Mouse (Mus musculus): ENCODE measurements at regions not wholly inside any gene's neighbourhood (a gene's known extent, or its start where the extent isn't known, plus 50 kb on each side); places are given as distances from the start of the nearest gene placed in this dataset.

DNA sequence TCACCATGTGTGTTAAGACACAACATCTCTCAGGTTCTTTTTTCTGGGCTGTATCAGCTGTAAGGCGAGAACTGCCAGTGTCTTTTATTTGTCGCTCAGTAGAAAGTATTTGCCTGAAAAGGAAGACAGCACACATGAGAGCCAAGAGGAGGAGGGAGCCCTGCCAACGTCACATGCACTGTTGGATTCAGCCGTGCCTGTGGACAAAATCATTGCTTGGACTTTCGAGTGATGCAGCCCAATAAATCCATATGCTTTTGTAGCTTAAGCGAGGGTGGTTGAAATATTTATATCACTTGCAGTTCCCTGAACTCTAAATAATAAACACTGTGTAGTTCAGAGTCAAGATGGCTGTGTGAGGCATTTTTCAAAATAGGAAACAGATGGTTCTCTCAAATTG, 108.4 kb upstream of the Ddit4l start:
- no peak for TF ChIP-seq CTCF (IDR thresholded peaks at IDR 0.05; ENCODE audit: low read depth)
- H3K4me1 ChIP-seq (replicated peaks; ENCODE audit: control insufficient read depth, insufficient read depth, low read length), result no peaks in the 10 kb centered on the region
- no peaks in the 10 kb centered on the region for H3K27me3 ChIP-seq (replicated peaks; ENCODE audit: control insufficient read depth, insufficient read depth, low read length)
- no peak overlapping the region for H3K9ac ChIP-seq (ENCODE audit: low read depth, low read length)
- no peaks in the 10 kb centered on the region for H3K36me3 ChIP-seq (ENCODE audit: control insufficient read depth, insufficient read depth)
- no peak overlapping the region for H3K4me3 ChIP-seq (ENCODE audit: low read depth, low read length)
- ATAC-seq, result no peak
- H3K4me2 ChIP-seq (replicated peaks; ENCODE audit: low read depth), result no peak overlapping the region
- H3K9me3 ChIP-seq (ENCODE audit: control insufficient read depth), result no peaks in the 10 kb centered on the region
- 61% methylated on average over 6 of the region's 6 CpGs for WGBS
- no peak overlapping the region for H3K27ac ChIP-seq (ENCODE audit: low read depth, low read length)

DNA sequence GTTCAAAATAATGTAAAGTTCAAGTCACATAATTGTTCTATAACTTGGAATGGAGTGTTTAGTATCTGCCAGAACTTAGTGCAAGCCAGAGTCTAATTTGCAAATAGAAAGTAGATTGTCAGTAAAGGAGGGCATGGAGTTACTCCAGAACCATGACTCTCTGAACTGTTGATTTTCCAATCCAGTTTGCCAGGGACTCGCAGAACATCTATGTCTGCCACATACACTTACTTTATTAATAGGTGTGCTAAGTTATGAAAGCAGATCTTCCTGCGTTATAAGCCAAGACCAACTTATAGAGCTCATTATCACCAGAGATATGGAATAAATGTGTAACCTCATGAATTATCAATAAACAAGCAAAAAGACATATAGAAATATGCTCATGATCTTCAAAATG, 107.2 kb upstream of the Ddit4l start:
- H3K36me3 ChIP-seq (ENCODE audit: control insufficient read depth, insufficient read depth), result no peaks in the 10 kb centered on the region
- no peaks in the 10 kb centered on the region for H3K4me1 ChIP-seq (replicated peaks; ENCODE audit: control insufficient read depth, insufficient read depth, low read length)
- H3K27me3 ChIP-seq (replicated peaks; ENCODE audit: control insufficient read depth, insufficient read depth, low read length), result no peaks in the 10 kb centered on the region
- no peak overlapping the region for H3K27ac ChIP-seq (ENCODE audit: low read depth, low read length)
- no peak for TF ChIP-seq CTCF (IDR thresholded peaks at IDR 0.05; ENCODE audit: low read depth)
- no peak overlapping the region for H3K4me2 ChIP-seq (replicated peaks; ENCODE audit: low read depth)
- no peak overlapping the region for H3K9ac ChIP-seq (ENCODE audit: low read depth, low read length)
- H3K4me3 ChIP-seq (ENCODE audit: low read depth, low read length), result no peak overlapping the region
- no peaks in the 10 kb centered on the region for H3K9me3 ChIP-seq (ENCODE audit: control insufficient read depth)
- no peak for ATAC-seq
- WGBS, result 94% methylated on average over 2 of the region's 2 CpGs

DNA sequence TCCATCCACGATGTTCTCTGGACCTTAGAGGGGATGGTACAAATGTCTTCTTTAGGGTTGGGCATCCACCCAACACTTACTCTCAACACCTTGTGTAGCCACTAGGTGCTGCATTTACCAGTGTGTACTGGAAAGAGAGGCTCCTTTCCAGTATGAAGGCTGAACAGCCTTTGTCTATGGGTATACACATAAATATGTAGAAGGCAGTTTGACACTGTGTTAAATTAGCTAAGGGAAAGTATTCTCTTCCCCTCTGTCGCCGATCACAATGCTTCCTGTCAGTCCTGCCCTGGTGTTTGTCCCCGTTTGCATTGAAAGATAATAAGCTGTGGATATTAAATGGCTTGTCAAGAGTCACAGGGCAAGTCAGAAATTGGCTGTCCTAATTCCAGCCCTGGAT, 104.0 kb upstream of the Ddit4l start:
- H3K4me3 ChIP-seq (ENCODE audit: low read depth, low read length), result no peak overlapping the region
- no peaks in the 10 kb centered on the region for H3K36me3 ChIP-seq (ENCODE audit: control insufficient read depth, insufficient read depth)
- H3K27ac ChIP-seq (ENCODE audit: low read depth, low read length), result no peak overlapping the region
- WGBS, result 46% methylated on average over 4 of the region's 4 CpGs
- no peak for ATAC-seq
- H3K27me3 ChIP-seq (replicated peaks; ENCODE audit: control insufficient read depth, insufficient read depth, low read length), result no peaks in the 10 kb centered on the region
- H3K4me1 ChIP-seq (replicated peaks; ENCODE audit: control insufficient read depth, insufficient read depth, low read length), result no peaks in the 10 kb centered on the region
- TF ChIP-seq CTCF (IDR thresholded peaks at IDR 0.05; ENCODE audit: low read depth), result no peak
- H3K9ac ChIP-seq (ENCODE audit: low read depth, low read length), result no peak overlapping the region
- no peak overlapping the region for H3K4me2 ChIP-seq (replicated peaks; ENCODE audit: low read depth)
- no peaks in the 10 kb centered on the region for H3K9me3 ChIP-seq (ENCODE audit: control insufficient read depth)

DNA sequence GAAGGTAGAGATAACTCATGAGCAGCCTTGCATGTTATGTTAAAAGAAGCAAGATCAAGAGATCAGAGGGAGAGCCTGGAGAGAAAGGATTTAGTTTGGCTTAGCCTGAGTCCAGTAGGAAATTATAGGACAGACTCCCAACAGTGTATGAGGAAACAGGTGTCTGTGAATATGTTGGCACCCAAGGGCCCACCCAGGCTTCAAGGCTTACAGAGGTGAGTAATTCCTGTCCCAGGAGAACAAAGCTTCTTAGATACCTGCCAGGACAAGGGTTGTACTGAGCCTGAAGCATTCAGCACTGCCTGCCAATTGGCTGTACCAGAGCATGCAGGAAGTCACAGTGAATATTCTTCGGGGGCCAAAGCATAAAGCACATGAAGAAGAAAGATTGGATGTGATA, 101.2 kb upstream of the Ddit4l start:
- no peaks in the 10 kb centered on the region for H3K4me1 ChIP-seq (replicated peaks; ENCODE audit: control insufficient read depth, insufficient read depth, low read length)
- no peak overlapping the region for H3K4me2 ChIP-seq (replicated peaks; ENCODE audit: low read depth)
- no peak for TF ChIP-seq CTCF (IDR thresholded peaks at IDR 0.05; ENCODE audit: low read depth)
- H3K27me3 ChIP-seq (replicated peaks; ENCODE audit: control insufficient read depth, insufficient read depth, low read length), result no peaks in the 10 kb centered on the region
- H3K27ac ChIP-seq (ENCODE audit: low read depth, low read length), result no peak overlapping the region
- 97% methylated on average over 1 of the region's 1 CpGs for WGBS
- no peaks in the 10 kb centered on the region for H3K36me3 ChIP-seq (ENCODE audit: control insufficient read depth, insufficient read depth)
- no peak overlapping the region for H3K9ac ChIP-seq (ENCODE audit: low read depth, low read length)
- no peaks in the 10 kb centered on the region for H3K9me3 ChIP-seq (ENCODE audit: control insufficient read depth)
- no peak for ATAC-seq
- no peak overlapping the region for H3K4me3 ChIP-seq (ENCODE audit: low read depth, low read length)

DNA sequence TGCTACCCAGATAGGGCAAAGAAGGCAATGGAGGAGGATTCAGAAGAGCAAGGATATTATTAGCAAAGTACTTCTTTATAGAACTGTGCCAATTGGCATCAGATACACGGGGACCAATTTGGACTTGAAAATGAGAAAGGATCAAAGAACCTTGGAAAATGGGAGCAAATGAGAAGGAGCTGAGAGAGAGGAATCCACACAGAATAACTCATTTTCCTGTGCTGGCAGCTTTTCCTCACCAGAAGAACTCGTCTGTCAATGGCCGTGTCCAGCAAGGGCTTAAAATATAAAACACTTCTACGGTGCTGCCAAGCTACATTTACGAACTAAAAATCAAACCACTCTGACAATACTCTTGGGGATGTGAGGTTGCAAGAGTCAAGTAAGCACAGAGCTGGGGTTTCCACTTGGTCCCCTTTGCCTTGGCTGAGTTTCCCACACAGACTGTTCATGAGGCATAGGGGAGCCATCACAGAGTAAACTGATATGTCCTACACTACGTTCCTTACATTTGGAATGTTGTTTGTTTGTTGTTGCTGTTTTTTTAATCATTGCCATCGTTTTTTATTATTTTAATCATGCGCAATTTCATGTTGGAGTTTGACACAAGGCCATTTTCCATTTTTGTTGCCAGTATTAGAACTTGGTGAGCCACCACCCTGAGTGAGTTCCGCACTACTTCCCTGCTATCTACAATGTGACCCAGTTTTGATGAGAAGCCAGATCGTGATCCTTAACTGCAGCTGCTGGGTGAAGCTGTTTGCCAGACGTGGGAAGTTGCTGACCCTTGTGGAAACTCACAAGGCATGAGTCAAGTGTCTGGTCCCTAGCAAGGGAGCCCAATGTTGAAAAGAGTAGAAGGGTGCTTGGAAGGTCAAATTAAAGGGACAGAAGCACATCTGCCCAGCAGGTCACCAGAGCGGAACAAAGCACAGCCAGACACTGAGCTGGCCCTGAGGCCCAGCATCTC, 95.5 kb upstream of the Ddit4l start:
- no peak for ATAC-seq
- no peaks in the 10 kb centered on the region for H3K36me3 ChIP-seq (ENCODE audit: control insufficient read depth, insufficient read depth)
- TF ChIP-seq CTCF (IDR thresholded peaks at IDR 0.05; ENCODE audit: low read depth), result no peak
- H3K4me2 ChIP-seq (replicated peaks; ENCODE audit: low read depth), result no peak overlapping the region
- no peaks in the 10 kb centered on the region for H3K9me3 ChIP-seq (ENCODE audit: control insufficient read depth)
- 76% methylated on average over 12 of the region's 12 CpGs for WGBS
- no peak overlapping the region for H3K27ac ChIP-seq (ENCODE audit: low read depth, low read length)
- no peak overlapping the region for H3K9ac ChIP-seq (ENCODE audit: low read depth, low read length)
- H3K27me3 ChIP-seq (replicated peaks; ENCODE audit: control insufficient read depth, insufficient read depth, low read length), result no peaks in the 10 kb centered on the region
- H3K4me1 ChIP-seq (replicated peaks; ENCODE audit: control insufficient read depth, insufficient read depth, low read length), result no peaks in the 10 kb centered on the region
- no peak overlapping the region for H3K4me3 ChIP-seq (ENCODE audit: low read depth, low read length)

DNA sequence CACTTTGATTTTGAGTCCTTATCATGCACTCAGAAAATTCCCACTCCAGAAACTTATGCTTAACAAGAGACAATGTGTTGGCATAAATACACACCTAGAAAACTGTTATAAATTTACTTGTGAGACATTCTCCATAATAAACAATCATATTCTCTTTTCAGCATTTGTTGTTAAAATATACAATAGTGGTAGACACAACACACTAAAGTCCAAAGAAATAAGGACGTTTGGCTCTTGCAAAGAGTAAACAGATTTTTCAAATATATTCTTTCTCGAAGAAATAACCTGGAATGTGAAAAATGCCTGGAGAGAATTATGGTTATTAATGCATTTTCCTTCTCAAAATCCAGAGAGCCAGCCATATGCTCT, 91.8 kb upstream of the Ddit4l start:
- Histone ChIP-seq H3K4me1 (replicated peaks; ENCODE audit: control insufficient read depth, insufficient read depth, low read length) (no peaks in the 10 kb centered on the region), H3K27me3 (replicated peaks; ENCODE audit: control insufficient read depth, insufficient read depth, low read length) (no peaks in the 10 kb centered on the region), H3K4me2 (replicated peaks; ENCODE audit: low read depth) (no peak overlapping the region), H3K27ac (ENCODE audit: low read depth, low read length) (no peak overlapping the region), H3K9me3 (ENCODE audit: control insufficient read depth) (no peaks in the 10 kb centered on the region), H3K36me3 (ENCODE audit: control insufficient read depth, insufficient read depth) (no peaks in the 10 kb centered on the region), H3K9ac (ENCODE audit: low read depth, low read length) (no peak overlapping the region), H3K4me3 (ENCODE audit: low read depth, low read length) (no peak overlapping the region)
- 47% methylated on average over 2 of the region's 2 CpGs for WGBS
- no peak for ATAC-seq
- no peak for TF ChIP-seq CTCF (IDR thresholded peaks at IDR 0.05; ENCODE audit: low read depth)
